8 mouse cellular contexts compared by ENCODE assay signal in the genomic region with DNA sequence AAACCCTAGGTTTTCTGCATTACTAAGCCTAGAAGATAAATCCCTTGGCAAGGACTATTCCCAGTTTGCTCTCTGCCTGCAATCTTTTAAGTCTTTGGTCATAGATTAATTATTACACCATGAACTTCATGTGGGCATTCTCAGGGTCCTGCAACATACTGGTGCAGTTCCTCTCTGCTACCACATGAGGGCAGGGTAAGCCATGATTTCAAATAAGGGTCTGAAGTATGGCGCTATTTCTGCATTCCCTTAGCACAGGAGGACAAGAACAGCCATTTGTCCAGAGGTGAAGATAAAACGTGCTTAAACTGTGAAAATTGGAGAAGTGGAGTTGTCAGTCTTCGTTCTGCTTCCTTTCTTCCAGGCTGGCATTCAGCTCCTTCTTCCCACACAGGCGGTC. TPM values are rescaled to one million over a fixed set of nuclear protein-coding genes. Genes with fewer than 3 reads are reported as not detected.
DNase-seq lines count a peak whose midpoint lies in the region; ATAC-seq and TF ChIP-seq lines count a peak whose summit lies in the region.

No protein-coding gene starts in this region.

- peak overlapping the region; percentile 69 for H3K4me2 ChIP-seq in forebrain, embryonic 16.5 days (ENCODE audit: low read length)
- H3K4me2 ChIP-seq in liver, postnatal 0 days (ENCODE audit: low read depth, low read length): peak overlapping the region; percentile 67
- H3K4me2 ChIP-seq in neural tube, embryonic 12.5 days (replicated peaks): peak overlapping the region; percentile 52

- peak; percentile 85 for TF ChIP-seq CTCF in cerebellum, adult 2 months (IDR thresholded peaks at IDR 0.05; ENCODE audit: borderline replicate concordance, insufficient read depth, low read depth, low read length)
- TF ChIP-seq CTCF in liver, postnatal 0 days (IDR thresholded peaks at IDR 0.05; ENCODE audit: low read depth): peak; percentile 99
- no peak for TF ChIP-seq CTCF in thymus, adult 2 months (IDR thresholded peaks at IDR 0.05; ENCODE audit: borderline replicate concordance, control insufficient read depth, extremely low read depth, insufficient read depth, low read length, poor library complexity)

- DNase-seq in Muller cell, postnatal 12 days (ENCODE audit: inconsistent ontology term): peak; percentile 36
- DNase-seq in cerebellum, adult 2 months: peak; percentile 71 to 81
- DNase-seq in heart, postnatal 4 days: peak; percentile 71
- peak; percentile 43 to 87 for DNase-seq in layer of hippocampus, adult 18-20 months (ENCODE audit: low spot score in 2 of 2)
- DNase-seq in liver, postnatal 0 days: peak; percentile 56
- peak; percentile 62 for DNase-seq in thymus, adult 2 months

- no peaks in the 10 kb centered on the region for H3K36me3 ChIP-seq in forebrain, embryonic 16.5 days (ENCODE audit: control insufficient read depth, insufficient read depth)
- H3K36me3 ChIP-seq in liver, postnatal 0 days (replicated peaks; ENCODE audit: insufficient read depth, low read length): no peaks in the 10 kb centered on the region
- no peaks in the 10 kb centered on the region for H3K36me3 ChIP-seq in neural tube, embryonic 12.5 days
- no peaks in the 10 kb centered on the region for H3K36me3 ChIP-seq in thymus, adult 2 months (ENCODE audit: control insufficient read depth, insufficient read depth, low read length)

- no peaks in the 10 kb centered on the region for H3K9me3 ChIP-seq in forebrain, embryonic 16.5 days (ENCODE audit: control insufficient read depth, low read length)
- no peaks in the 10 kb centered on the region for H3K9me3 ChIP-seq in liver, postnatal 0 days (ENCODE audit: low read length)
- no peaks in the 10 kb centered on the region for H3K9me3 ChIP-seq in neural tube, embryonic 12.5 days

- peak; percentile 33; the same call in 1 of the 2 replicates for TF ChIP-seq EP300 in liver, postnatal 0 days (IDR thresholded peaks at IDR 0.05; ENCODE audit: low read depth)

- no peak overlapping the region for H3K27ac ChIP-seq in cerebellum, adult 2 months (ENCODE audit: insufficient read depth, low read length)
- peak overlapping the region; percentile 65 for H3K27ac ChIP-seq in forebrain, embryonic 16.5 days (ENCODE audit: low read length)
- no peak overlapping the region for H3K27ac ChIP-seq in liver, postnatal 0 days (ENCODE audit: low read depth)
- H3K27ac ChIP-seq in neural tube, embryonic 12.5 days: no peak overlapping the region
- H3K27ac ChIP-seq in thymus, adult 2 months (ENCODE audit: control insufficient read depth, insufficient read depth, low read length): no peak overlapping the region

- ATAC-seq in forebrain, embryonic 16.5 days: no peak
- ATAC-seq in liver, postnatal 0 days: peak; percentile 7; the same call in 1 of the 2 replicates
- ATAC-seq in neural tube, embryonic 12.5 days (ENCODE audit: low FRiP score, low read depth): no peak

- peaks cover 3% of the 10 kb centered on the region; the same call in 1 of the 2 replicates for H3K4me1 ChIP-seq in cerebellum, adult 2 months (ENCODE audit: control insufficient read depth, insufficient read depth, low read length)
- H3K4me1 ChIP-seq in forebrain, embryonic 16.5 days (replicated peaks; ENCODE audit: control insufficient read depth, insufficient read depth, low read length): no peaks in the 10 kb centered on the region; the same call in 1 of the 2 replicates
- no peaks in the 10 kb centered on the region for H3K4me1 ChIP-seq in liver, postnatal 0 days (ENCODE audit: insufficient read depth)
- peaks cover 4% of the 10 kb centered on the region; the same call in 1 of the 2 replicates for H3K4me1 ChIP-seq in neural tube, embryonic 12.5 days
- H3K4me1 ChIP-seq in thymus, adult 2 months (replicated peaks; ENCODE audit: control insufficient read depth, insufficient read depth, low read length): peaks cover 4% of the 10 kb centered on the region

- H3K9ac ChIP-seq in forebrain, embryonic 16.5 days (replicated peaks; ENCODE audit: low read depth, low read length): peak overlapping the region; percentile 57
- no peak overlapping the region for H3K9ac ChIP-seq in liver, postnatal 0 days (replicated peaks)
- no peak overlapping the region for H3K9ac ChIP-seq in neural tube, embryonic 12.5 days

- TF ChIP-seq POLR2A in cerebellum, adult 2 months (IDR thresholded peaks at IDR 0.05; ENCODE audit: borderline replicate concordance, insufficient read depth, low read length): no peak
- TF ChIP-seq POLR2A in thymus, adult 2 months (IDR thresholded peaks at IDR 0.05; ENCODE audit: control insufficient read depth, extremely low read depth, insufficient read depth, low read length, poor library complexity): no peak

- H3K27me3 ChIP-seq in cerebellum, adult 2 months (ENCODE audit: control insufficient read depth, insufficient read depth, low read length): no peaks in the 10 kb centered on the region
- H3K27me3 ChIP-seq in forebrain, embryonic 16.5 days (replicated peaks; ENCODE audit: control insufficient read depth, insufficient read depth, low read length): no peaks in the 10 kb centered on the region
- H3K27me3 ChIP-seq in liver, postnatal 0 days (ENCODE audit: insufficient read depth, low read length): no peaks in the 10 kb centered on the region
- no peaks in the 10 kb centered on the region for H3K27me3 ChIP-seq in neural tube, embryonic 12.5 days (replicated peaks)
- no peaks in the 10 kb centered on the region for H3K27me3 ChIP-seq in thymus, adult 2 months (ENCODE audit: control insufficient read depth, insufficient read depth, low read length)

- WGBS in cerebellum, adult 2 months: 17% methylated on average over 4 of the region's 4 CpGs
- 11% methylated on average over 4 of the region's 4 CpGs for WGBS in forebrain, embryonic 16.5 days
- 19% methylated on average over 4 of the region's 4 CpGs for WGBS in liver, postnatal 0 days (ENCODE audit: insufficient replicate concordance)
- 21% methylated on average over 4 of the region's 4 CpGs for WGBS in neural tube, embryonic 12.5 days
- WGBS in thymus, adult 2 months: 22% methylated on average over 4 of the region's 4 CpGs

- H3K4me3 ChIP-seq in cerebellum, adult 2 months (replicated peaks; ENCODE audit: insufficient read depth, low read depth, low read length): peak overlapping the region; percentile 85
- peak overlapping the region; percentile 43 for H3K4me3 ChIP-seq in forebrain, embryonic 16.5 days (replicated peaks; ENCODE audit: low read length)
- H3K4me3 ChIP-seq in liver, postnatal 0 days (ENCODE audit: low read depth, low read length): peak overlapping the region; percentile 33; the same call in 1 of the 2 replicates
- H3K4me3 ChIP-seq in neural tube, embryonic 12.5 days: 0 out of 2 replicates have a peak overlapping the region, but pooled peaks have one; percentile 13
- no peak overlapping the region for H3K4me3 ChIP-seq in thymus, adult 2 months (ENCODE audit: control insufficient read depth, insufficient read depth, low read length)

RNA-seq across cellular contexts. Expression of a gene that starts 1.8 kb away (rescaled TPM):
- polyA plus RNA-seq in cerebellum, adult 2 months (2012; rRNA removed): 84.2 and 90.8 TPM in 2 replicates
- polyA plus RNA-seq in forebrain, embryonic 16.5 days (2015; fragmentation: Nextera tagmentation; extraction: Ambion mirVana): 38.0 TPM in 2 replicates
- total RNA-seq in heart, postnatal 4 days (2021): 10 to 100 TPM; 74.4 to 75.9 TPM
- 10 to 100 TPM; 85.1 to 93.9 TPM for total RNA-seq in layer of hippocampus, adult 18-20 months (2021)
- polyA plus RNA-seq in liver, postnatal 0 days (2015; fragmentation: Nextera tagmentation; extraction: Ambion mirVana): 6.4 and 6.9 TPM in 2 replicates
- 36.7 and 42.8 TPM in 2 replicates for polyA plus RNA-seq in neural tube, embryonic 12.5 days (2016; fragmentation: Nextera tagmentation; extraction: Ambion mirVana)
- 25.5 and 29.7 TPM in 2 replicates for polyA plus RNA-seq in thymus, adult 2 months (2012; rRNA removed)

RNA-seq across cellular contexts. Expression of a gene that starts 12.6 kb away (rescaled TPM):
- polyA plus RNA-seq in cerebellum, adult 2 months (2012; rRNA removed): 26.6 and 30.2 TPM in 2 replicates
- polyA plus RNA-seq in forebrain, embryonic 16.5 days (2015; fragmentation: Nextera tagmentation; extraction: Ambion mirVana): 72.6 and 79.0 TPM in 2 replicates
- total RNA-seq in heart, postnatal 4 days (2021): 10 to 100 TPM; 22.9 to 24.5 TPM
- 10 to 100 TPM; 23.8 to 26.5 TPM for total RNA-seq in layer of hippocampus, adult 18-20 months (2021)
- 12.5 and 14.4 TPM in 2 replicates for polyA plus RNA-seq in liver, postnatal 0 days (2015; fragmentation: Nextera tagmentation; extraction: Ambion mirVana)
- polyA plus RNA-seq in neural tube, embryonic 12.5 days (2016; fragmentation: Nextera tagmentation; extraction: Ambion mirVana): 62.9 and 64.7 TPM in 2 replicates
- 24.2 and 27.3 TPM in 2 replicates for polyA plus RNA-seq in thymus, adult 2 months (2012; rRNA removed)
